Mouse (Mus musculus): ENCODE data around the gene Arrdc5. TPM values are rescaled to one million over a fixed set of nuclear protein-coding genes. Genes with fewer than 3 reads are reported as not detected.

Arrdc5 gene
- total and polyA plus RNA-seq, 3 experiments = not detected

DNA sequence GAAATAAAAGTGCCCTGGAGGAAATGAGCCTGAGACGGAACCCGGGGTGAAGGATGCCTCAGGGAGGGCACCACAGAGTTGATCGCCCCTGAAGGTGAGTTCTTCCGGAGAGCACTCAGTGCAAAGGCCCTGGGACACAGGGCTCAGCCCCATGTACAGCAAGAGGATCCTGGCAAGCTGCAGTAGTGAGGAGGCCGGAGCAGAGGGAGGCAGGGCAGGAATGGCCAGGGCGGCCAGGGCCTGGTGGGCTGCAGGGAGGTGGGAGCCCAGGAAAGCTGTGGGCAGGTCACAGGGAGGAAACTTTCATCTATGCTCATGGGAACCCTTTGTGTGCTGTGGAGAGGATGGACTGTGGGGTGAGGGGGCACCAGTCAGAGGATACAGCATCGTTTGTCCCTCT is 26.6 kb downstream of the Arrdc5 start:
- H3K4me3 ChIP-seq (replicated peaks in 1 of 3; ENCODE audit: low read depth in 2 of 3, low read length in 2 of 3, poor library complexity in 1 of 3) = peak overlapping the region in 2 of 3 experiments; percentile 1 to 50
- no peaks in the 10 kb centered on the region for H3K9me3 ChIP-seq (replicated peaks; ENCODE audit: low read length)
- H3K27ac ChIP-seq (ENCODE audit: insufficient read depth, low read depth) = peak overlapping the region; percentile 71
- peaks cover 21 to 59% of the 10 kb centered on the region in 2 experiments for H3K4me1 ChIP-seq (ENCODE audit: control insufficient read depth in 1 of 2, insufficient read depth in 2 of 2)
- dilution Hi-C loops (cut with MboI; ENCODE audit: extremely low pct_ligation_motif_present, extremely low pct_unique_long_range_greater_than_20kb, low sequenced_read_pairs) = no loop called here
- peak overlapping the region; percentile 25; the same call in 1 of the 2 replicates for H3K9ac ChIP-seq (ENCODE audit: insufficient read depth, low read depth)
- H3K27me3 ChIP-seq (replicated peaks) = no peaks in the 10 kb centered on the region
- in situ Hi-C loops (cut with MboI; ENCODE audit: low pct_ligation_motif_present, low pct_unique_long_range_greater_than_20kb, low sequenced_read_pairs) = no loop called here
- no peak for DNase-seq (ENCODE audit: extremely low read depth)
- H3K4me2 ChIP-seq (ENCODE audit: insufficient read depth, low read depth, poor library complexity, severe bottlenecking) = peak overlapping the region; percentile 58
- TF ChIP-seq KAT2A (IDR thresholded peaks at IDR 0.05; ENCODE audit: insufficient replicate concordance, low read length) (no peak), MXI1 (IDR thresholded peaks at IDR 0.05; ENCODE audit: low read depth, low read length) (no peak), MAZ (IDR thresholded peaks at IDR 0.05; ENCODE audit: low read depth, low read length) (no peak), ZKSCAN1 (IDR thresholded peaks at IDR 0.05; ENCODE audit: borderline replicate concordance, low read depth, low read length) (no peak), NRF1 (IDR thresholded peaks at IDR 0.05; ENCODE audit: low read depth, low read length) (no peak)
- peaks cover 44% of the 10 kb centered on the region for H3K79me2 ChIP-seq (replicated peaks; ENCODE audit: control insufficient read depth, extremely low read depth, insufficient read depth, poor library complexity, severe bottlenecking)
- peaks cover 40 to 55% of the 10 kb centered on the region in 2 experiments for H3K36me3 ChIP-seq (replicated peaks in 1 of 2; ENCODE audit: control insufficient read depth in 1 of 2, insufficient read depth in 1 of 2, low read length in 1 of 2)

DNA sequence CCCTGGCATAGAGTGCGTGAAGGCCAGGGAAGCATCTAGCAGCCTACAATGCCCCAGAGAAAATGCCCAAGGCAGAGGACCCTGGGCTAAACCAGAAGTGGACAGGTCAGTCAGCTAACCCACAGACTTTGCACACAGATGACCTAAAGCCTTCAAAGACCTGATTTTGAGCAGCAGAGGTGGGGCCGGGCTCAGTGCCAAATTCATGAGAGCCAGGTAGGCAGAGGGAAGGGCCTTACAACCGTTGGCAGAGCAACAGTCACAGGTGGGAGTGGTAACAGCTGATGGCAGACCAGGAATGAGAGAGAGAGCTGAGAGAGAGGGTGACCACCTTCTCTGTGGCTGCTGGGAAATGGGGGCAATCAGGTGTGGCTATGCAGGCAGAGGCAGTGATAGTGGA is 27.4 kb downstream of the Arrdc5 start:
- Histone ChIP-seq H3K9ac (ENCODE audit: insufficient read depth, low read depth) (no peak overlapping the region), H3K4me1 (ENCODE audit: control insufficient read depth in 1 of 2, insufficient read depth in 2 of 2) (peaks cover 17 to 59% of the 10 kb centered on the region in 2 experiments), H3K4me3 (replicated peaks in 1 of 3; ENCODE audit: low read depth in 2 of 3, low read length in 2 of 3, poor library complexity in 1 of 3) (no peak overlapping the region), H3K27me3 (replicated peaks) (no peaks in the 10 kb centered on the region), H3K4me2 (ENCODE audit: insufficient read depth, low read depth, poor library complexity, severe bottlenecking) (no peak overlapping the region), H3K27ac (ENCODE audit: insufficient read depth, low read depth) (peak overlapping the region; percentile 10), H3K36me3 (replicated peaks in 1 of 2; ENCODE audit: control insufficient read depth in 1 of 2, insufficient read depth in 1 of 2, low read length in 1 of 2) (peaks cover 40 to 51% of the 10 kb centered on the region in 2 experiments), H3K79me2 (replicated peaks; ENCODE audit: control insufficient read depth, extremely low read depth, insufficient read depth, poor library complexity, severe bottlenecking) (peaks cover 47% of the 10 kb centered on the region), H3K9me3 (replicated peaks; ENCODE audit: low read length) (no peaks in the 10 kb centered on the region)
- in situ Hi-C loops (cut with MboI; ENCODE audit: low pct_ligation_motif_present, low pct_unique_long_range_greater_than_20kb, low sequenced_read_pairs) (no loop called here), dilution Hi-C loops (cut with MboI; ENCODE audit: extremely low pct_ligation_motif_present, extremely low pct_unique_long_range_greater_than_20kb, low sequenced_read_pairs) (no loop called here)
- TF ChIP-seq MAX (IDR thresholded peaks at IDR 0.05; ENCODE audit: low read length) = no peak
- TF ChIP-seq GABPA (IDR thresholded peaks at IDR 0.05; ENCODE audit: insufficient replicate concordance, low read depth, low read length) = no peak
- TF ChIP-seq CTCF (conservative IDR thresholded peaks at IDR 0.05 in 1 of 2, IDR thresholded peaks at IDR 0.05 in 1 of 2; ENCODE audit: low read depth in 2 of 2, low read length in 2 of 2) = no peak
- no peak for TF ChIP-seq ZMIZ1 (IDR thresholded peaks at IDR 0.05; ENCODE audit: low read depth, low read length)
- TF ChIP-seq RAD21 (IDR thresholded peaks at IDR 0.05; ENCODE audit: low read depth, low read length) = no peak
- no peak for TF ChIP-seq TCF12 (IDR thresholded peaks at IDR 0.05; ENCODE audit: low read depth, low read length)
- TF ChIP-seq SMC3 (IDR thresholded peaks at IDR 0.05; ENCODE audit: low read depth, low read length) = no peak
- TF ChIP-seq POLR2A (IDR thresholded peaks at IDR 0.05; ENCODE audit: low read depth, low read length) = no peak
- TF ChIP-seq ZKSCAN1 (IDR thresholded peaks at IDR 0.05; ENCODE audit: borderline replicate concordance, low read depth, low read length) = no peak
- TF ChIP-seq KAT2A (IDR thresholded peaks at IDR 0.05; ENCODE audit: insufficient replicate concordance, low read length) = no peak
- no peak for DNase-seq (ENCODE audit: extremely low read depth)

Measured in CH12.LX (cell line).